10 mouse cellular contexts compared by ENCODE assay signal in genomic region chr9:43747710-43748109, GRCm38 (mm10). TPM values are rescaled to one million over a fixed set of nuclear protein-coding genes. Genes with fewer than 3 reads are reported as not detected.
DNase-seq lines count a peak whose midpoint lies in the region; ATAC-seq and TF ChIP-seq lines count a peak whose summit lies in the region.
"Had no signal": no experiment of that assay in that cellular context is flagged by ENCODE, and none has a peak within 500 bp of the region (broad histone marks: within the 10 kb centered on the region; RNA-seq: fewer than 3 reads in every experiment).

No protein-coding gene starts in this region.

- peak overlapping the region; percentile 10; the same call in 1 of the 2 replicates for H3K27ac ChIP-seq in layer of hippocampus, adult 2 months
- no peak overlapping the region for H3K27ac ChIP-seq in embryonic facial prominence, embryonic 15.5 days (replicated peaks)
- no peak overlapping the region for H3K27ac ChIP-seq in hindbrain, embryonic 16.5 days (ENCODE audit: low read depth, low read length)
- H3K27ac ChIP-seq in heart, embryonic 11.5 days (ENCODE audit: low read depth, low read length): no peak overlapping the region
- H3K27ac ChIP-seq: kidney, embryonic 15.5 days had no signal

- H3K4me1 ChIP-seq in embryonic facial prominence, embryonic 15.5 days: peaks cover 76% of the 10 kb centered on the region
- peaks cover 55% of the 10 kb centered on the region for H3K4me1 ChIP-seq in hindbrain, embryonic 16.5 days (ENCODE audit: control insufficient read depth, insufficient read depth, low read depth, low read length)
- H3K4me1 ChIP-seq in heart, embryonic 11.5 days (ENCODE audit: control insufficient read depth, insufficient read depth, low read length): peaks cover 15% of the 10 kb centered on the region

- no peaks in the 10 kb centered on the region for H3K27me3 ChIP-seq in embryonic facial prominence, embryonic 15.5 days
- no peaks in the 10 kb centered on the region for H3K27me3 ChIP-seq in hindbrain, embryonic 16.5 days (replicated peaks; ENCODE audit: control insufficient read depth, insufficient read depth, low read length)
- H3K27me3 ChIP-seq in heart, embryonic 11.5 days (ENCODE audit: control insufficient read depth, insufficient read depth, low read length): peaks cover 12% of the 10 kb centered on the region

- DNase-seq in layer of hippocampus, adult 2 months (ENCODE audit: low spot score in 2 of 2): no peak
- no peak for DNase-seq in layer of hippocampus, adult 11-12 months (ENCODE audit: low spot score)
- peak; percentile 54 for DNase-seq in retina, embryonic 14.5 days (ENCODE audit: low spot score)
- DNase-seq in gastrocnemius, postnatal 25 days: no peak
- DNase-seq: lung, postnatal 10 days had no signal

- H3K9me3 ChIP-seq in embryonic facial prominence, embryonic 15.5 days (replicated peaks): no peaks in the 10 kb centered on the region
- H3K9me3 ChIP-seq in hindbrain, embryonic 16.5 days (ENCODE audit: control insufficient read depth, low read length): no peaks in the 10 kb centered on the region
- no peaks in the 10 kb centered on the region for H3K9me3 ChIP-seq in heart, embryonic 11.5 days (replicated peaks; ENCODE audit: control insufficient read depth, low read length)
- H3K9me3 ChIP-seq: kidney, embryonic 15.5 days had no signal

- H3K9ac ChIP-seq in embryonic facial prominence, embryonic 15.5 days: no peak overlapping the region
- peak overlapping the region; percentile 96; the same call in 1 of the 2 replicates for H3K9ac ChIP-seq in hindbrain, embryonic 16.5 days (ENCODE audit: low read depth, low read length)
- no peak overlapping the region for H3K9ac ChIP-seq in heart, embryonic 11.5 days (ENCODE audit: low read depth, low read length)

- peak; percentile 30; the same call in 1 of the 2 replicates for TF ChIP-seq CTCF in layer of hippocampus, adult 2 months (conservative IDR thresholded peaks at IDR 0.05)

- no peaks in the 10 kb centered on the region for H3K36me3 ChIP-seq in embryonic facial prominence, embryonic 15.5 days
- no peaks in the 10 kb centered on the region for H3K36me3 ChIP-seq in hindbrain, embryonic 16.5 days (ENCODE audit: control insufficient read depth, insufficient read depth, low read length)
- no peaks in the 10 kb centered on the region; the same call in 1 of the 2 replicates for H3K36me3 ChIP-seq in heart, embryonic 11.5 days (ENCODE audit: control insufficient read depth, insufficient read depth, low read length)
- H3K36me3 ChIP-seq: kidney, embryonic 15.5 days had no signal

- H3K4me2 ChIP-seq in embryonic facial prominence, embryonic 15.5 days (replicated peaks): peak overlapping the region; percentile 94
- peak overlapping the region; percentile 80 for H3K4me2 ChIP-seq in hindbrain, embryonic 16.5 days (ENCODE audit: low read length)
- H3K4me2 ChIP-seq in heart, embryonic 11.5 days: no peak overlapping the region
- H3K4me2 ChIP-seq: kidney, embryonic 15.5 days had no signal

- H3K4me3 ChIP-seq in layer of hippocampus, adult 2 months: peak overlapping the region; percentile 13; the same call in 1 of the 2 replicates
- H3K4me3 ChIP-seq in embryonic facial prominence, embryonic 15.5 days (replicated peaks): no peak overlapping the region
- peak overlapping the region; percentile 87 for H3K4me3 ChIP-seq in hindbrain, embryonic 16.5 days (ENCODE audit: low read length)
- no peak overlapping the region for H3K4me3 ChIP-seq in heart, embryonic 11.5 days (ENCODE audit: low read depth, low read length)
- H3K4me3 ChIP-seq: kidney, embryonic 15.5 days had no signal

- no peak for ATAC-seq in embryonic facial prominence, embryonic 15.5 days (ENCODE audit: insufficient number of reproducible peaks, low FRiP score, low TSS enrichment, low read depth)
- ATAC-seq in hindbrain, embryonic 16.5 days: no peak
- no peak for ATAC-seq in megakaryocyte, adult 5-6 weeks (ENCODE audit: poor library complexity, severe bottlenecking)
- no peak for ATAC-seq in heart, embryonic 11.5 days (replicated peaks; ENCODE audit: insufficient number of reproducible peaks, low FRiP score, low TSS enrichment)

- WGBS in embryonic facial prominence, embryonic 15.5 days: 59% methylated on average over 9 of the region's 9 CpGs
- WGBS in hindbrain, embryonic 16.5 days: 16% methylated on average over 9 of the region's 9 CpGs
- 55% methylated on average over 9 of the region's 9 CpGs for WGBS in heart, embryonic 11.5 days (ENCODE audit: insufficient replicate concordance)

RNA-seq across cellular contexts. Expression of gene Nectin1, which starts 3.9 kb away (rescaled TPM):
- total RNA-seq in layer of hippocampus, adult 2 months (2021): 10 to 100 TPM; 67.2 to 72.6 TPM
- polyA plus RNA-seq in embryonic facial prominence, embryonic 15.5 days (2015; fragmentation: Nextera tagmentation; extraction: Ambion mirVana): 13.4 and 15.1 TPM in 2 replicates
- polyA plus RNA-seq in hindbrain, embryonic 16.5 days (2015; fragmentation: Nextera tagmentation; extraction: Ambion mirVana): 12.9 and 15.5 TPM in 2 replicates
- 7.5 and 9.7 TPM in 2 replicates for total RNA-seq in megakaryocyte, adult 5-6 weeks (2015)
- total RNA-seq in megakaryocyte, adult 5-6 weeks (2017): 1.3 and 1.4 TPM in 2 replicates
- 2.2 and 2.4 TPM in 2 replicates for polyA plus RNA-seq in heart, embryonic 11.5 days (2014; fragmentation: Nextera tagmentation; extraction: Ambion mirVana)
- 1 to 10 TPM; 2.1 to 2.6 TPM for total RNA-seq in gastrocnemius, postnatal 25 days (2021)

Comparison
In these comparisons a context has a peak if more than half of its experiments do, and no peak if none do; other contexts are left out.
1. H3K4me3 ChIP-seq: peak in layer of hippocampus, adult 2 months (single experiment) and hindbrain, embryonic 16.5 days (single experiment); none in embryonic facial prominence, embryonic 15.5 days (single experiment) and heart, embryonic 11.5 days (single experiment).
2. RNA of gene Nectin1, which starts 3.9 kb away (total RNA-seq): 67.2 to 72.6 TPM in layer of hippocampus, adult 2 months; 1.3 to 9.7 TPM in megakaryocyte, adult 5-6 weeks and 2.1 to 2.6 TPM in gastrocnemius, postnatal 25 days; every median in the first group is over 4 times any median in the second.